Mouse (Mus musculus): ENCODE results near the gene Pitpnc1. TPM values are rescaled to one million over a fixed set of nuclear protein-coding genes. Genes with fewer than 3 reads are reported as not detected.

Gene Pitpnc1
- total and polyA plus RNA-seq, 2 experiments from 2014 or later, result 27.9 to 29.2 TPM

- Histone ChIP-seq H3K27ac (ENCODE audit: low read depth) (no peak overlapping the region), H3K4me2 (ENCODE audit: low read depth, low read length) (no peak overlapping the region), H3K27me3 (ENCODE audit: control insufficient read depth, insufficient read depth, low read length) (no peaks in the 10 kb centered on the region), H3K4me1 (ENCODE audit: control insufficient read depth, insufficient read depth) (peaks cover 22% of the 10 kb centered on the region), H3K36me3 (replicated peaks; ENCODE audit: control insufficient read depth, insufficient read depth, low read length) (no peaks in the 10 kb centered on the region), H3K4me3 (ENCODE audit: low read depth, low read length) (no peak overlapping the region), H3K9ac (replicated peaks; ENCODE audit: low read depth, low read length) (no peak overlapping the region), H3K9me3 (replicated peaks; ENCODE audit: control insufficient read depth, low read length) (no peaks in the 10 kb centered on the region)
- DNase-seq (ENCODE audit: low spot score) (no peak), ATAC-seq (ENCODE audit: insufficient read depth, low read depth) (no peak)
- WGBS, result 50% methylated on average over 18 of the region's 19 CpGs
- TF ChIP-seq EP300 (IDR thresholded peaks at IDR 0.05; ENCODE audit: low read depth) (no peak), CTCF (IDR thresholded peaks at IDR 0.05; ENCODE audit: low read depth) (no peak)
These were observed 15.7 kb downstream of the Pitpnc1 start for GRCm38 (mm10) chr11:107454546-107455462.

- TF ChIP-seq CTCF (IDR thresholded peaks at IDR 0.05; ENCODE audit: low read depth) (no peak), EP300 (IDR thresholded peaks at IDR 0.05; ENCODE audit: low read depth) (no peak)
- Histone ChIP-seq H3K4me1 (ENCODE audit: control insufficient read depth, insufficient read depth) (peaks cover 46% of the 10 kb centered on the region), H3K9ac (replicated peaks; ENCODE audit: low read depth, low read length) (no peak overlapping the region), H3K4me3 (ENCODE audit: low read depth, low read length) (no peak overlapping the region), H3K27ac (ENCODE audit: low read depth) (no peak overlapping the region), H3K9me3 (replicated peaks; ENCODE audit: control insufficient read depth, low read length) (no peaks in the 10 kb centered on the region), H3K4me2 (ENCODE audit: low read depth, low read length) (no peak overlapping the region), H3K36me3 (replicated peaks; ENCODE audit: control insufficient read depth, insufficient read depth, low read length) (no peaks in the 10 kb centered on the region), H3K27me3 (ENCODE audit: control insufficient read depth, insufficient read depth, low read length) (no peaks in the 10 kb centered on the region)
- ATAC-seq (ENCODE audit: insufficient read depth, low read depth) (no peak), DNase-seq (ENCODE audit: low spot score) (no peak)
- 80% methylated on average over 7 of the region's 7 CpGs for WGBS
These were observed 18.4 kb downstream of the Pitpnc1 start for GRCm38 (mm10) chr11:107452053-107452452.

GRCm38 (mm10) chr11:107451106-107451505 lies 19.4 kb downstream of the Pitpnc1 start:
- Histone ChIP-seq H3K9ac (replicated peaks; ENCODE audit: low read depth, low read length) (no peak overlapping the region), H3K4me2 (ENCODE audit: low read depth, low read length) (peak overlapping the region; percentile 46), H3K27ac (ENCODE audit: low read depth) (peak overlapping the region; percentile 35), H3K27me3 (ENCODE audit: control insufficient read depth, insufficient read depth, low read length) (no peaks in the 10 kb centered on the region), H3K36me3 (replicated peaks; ENCODE audit: control insufficient read depth, insufficient read depth, low read length) (no peaks in the 10 kb centered on the region), H3K4me3 (ENCODE audit: low read depth, low read length) (no peak overlapping the region), H3K4me1 (ENCODE audit: control insufficient read depth, insufficient read depth) (peaks cover 52% of the 10 kb centered on the region), H3K9me3 (replicated peaks; ENCODE audit: control insufficient read depth, low read length) (no peaks in the 10 kb centered on the region)
- 10% methylated on average over 10 of the region's 10 CpGs for WGBS
- TF ChIP-seq EP300 (IDR thresholded peaks at IDR 0.05; ENCODE audit: low read depth), result no peak
- TF ChIP-seq CTCF (IDR thresholded peaks at IDR 0.05; ENCODE audit: low read depth), result no peak
- DNase-seq (ENCODE audit: low spot score) (peak; percentile 51), ATAC-seq (ENCODE audit: insufficient read depth, low read depth) (peak; percentile 34)

- Histone ChIP-seq H3K4me1 (ENCODE audit: control insufficient read depth, insufficient read depth) (peaks cover 58% of the 10 kb centered on the region), H3K9me3 (replicated peaks; ENCODE audit: control insufficient read depth, low read length) (no peaks in the 10 kb centered on the region), H3K27ac (ENCODE audit: low read depth) (no peak overlapping the region), H3K4me3 (ENCODE audit: low read depth, low read length) (no peak overlapping the region), H3K27me3 (ENCODE audit: control insufficient read depth, insufficient read depth, low read length) (no peaks in the 10 kb centered on the region), H3K4me2 (ENCODE audit: low read depth, low read length) (no peak overlapping the region), H3K9ac (replicated peaks; ENCODE audit: low read depth, low read length) (no peak overlapping the region), H3K36me3 (replicated peaks; ENCODE audit: control insufficient read depth, insufficient read depth, low read length) (no peaks in the 10 kb centered on the region)
- DNase-seq (ENCODE audit: low spot score), result peak; percentile 44
- ATAC-seq (ENCODE audit: insufficient read depth, low read depth), result no peak
- no peak for TF ChIP-seq CTCF (IDR thresholded peaks at IDR 0.05; ENCODE audit: low read depth)
- TF ChIP-seq EP300 (IDR thresholded peaks at IDR 0.05; ENCODE audit: low read depth), result no peak
- WGBS, result 31% methylated on average over 6 of the region's 6 CpGs
These were observed 20.4 kb downstream of the Pitpnc1 start for GRCm38 (mm10) chr11:107450097-107450496.

- Histone ChIP-seq H3K27ac (ENCODE audit: low read depth) (peak overlapping the region; percentile 7; the same call in 1 of the 2 replicates), H3K27me3 (ENCODE audit: control insufficient read depth, insufficient read depth, low read length) (no peaks in the 10 kb centered on the region), H3K9ac (replicated peaks; ENCODE audit: low read depth, low read length) (no peak overlapping the region; the same call in 1 of the 2 replicates), H3K36me3 (replicated peaks; ENCODE audit: control insufficient read depth, insufficient read depth, low read length) (no peaks in the 10 kb centered on the region), H3K9me3 (replicated peaks; ENCODE audit: control insufficient read depth, low read length) (no peaks in the 10 kb centered on the region), H3K4me2 (ENCODE audit: low read depth, low read length) (no peak overlapping the region), H3K4me1 (ENCODE audit: control insufficient read depth, insufficient read depth) (peaks cover 58% of the 10 kb centered on the region), H3K4me3 (ENCODE audit: low read depth, low read length) (no peak overlapping the region)
- ATAC-seq (ENCODE audit: insufficient read depth, low read depth) (no peak), DNase-seq (ENCODE audit: low spot score) (no peak)
- no peak for TF ChIP-seq CTCF (IDR thresholded peaks at IDR 0.05; ENCODE audit: low read depth)
- no peak for TF ChIP-seq EP300 (IDR thresholded peaks at IDR 0.05; ENCODE audit: low read depth)
- 76% methylated on average over 17 of the region's 17 CpGs for WGBS
These were observed 21.2 kb downstream of the Pitpnc1 start for GRCm38 (mm10) chr11:107449169-107449910.
